Mouse (Mus musculus) kidney, embryonic 16.5 days (tissue): Measurements from ENCODE around the gene Six4. TPM values are rescaled to one million over a fixed set of nuclear protein-coding genes. Genes with fewer than 3 reads are reported as not detected.

Experiments used
- ATAC-seq: fragments of 200-750 bp; cut with Nextera tagmentation; 2 replicates; pipeline ENCODE4 v1.8.0; 2017; ENCODE audit warnings: moderate TSS enrichment; ENCODE audit not compliant: low FRiP score, low TSS enrichment
- H3K27ac ChIP-seq: fragments of 300-500 bp; sonication (generic); 2 replicates; pipeline ENCODE4 v1.5.1; 2014; ENCODE audit warnings: low read length
- H3K27me3 ChIP-seq: fragments of 300-500 bp; sonication (generic); 2 replicates; pipeline ENCODE4 v1.6.1; 2014; ENCODE audit warnings: low read length, control low read depth, mixed read lengths; ENCODE audit not compliant: insufficient read depth
- H3K36me3 ChIP-seq: fragments of 300-500 bp; sonication (generic); 2 replicates; pipeline ENCODE4 v1.6.1; 2014; ENCODE audit warnings: low read length, control low read depth, mixed read lengths; ENCODE audit not compliant: insufficient read depth
- H3K4me1 ChIP-seq: fragments of 300-500 bp; sonication (generic); 2 replicates; pipeline ENCODE4 v1.6.1; 2014; ENCODE audit warnings: low read length, control low read depth, mixed read lengths; ENCODE audit not compliant: insufficient read depth
- H3K4me2 ChIP-seq: fragments of 300-500 bp; sonication (generic); replicated peaks from 2 replicates; pipeline ENCODE4 v1.6.1; 2014; ENCODE audit warnings: low read depth, low read length
- H3K4me3 ChIP-seq: fragments of 300-500 bp; sonication (generic); 2 replicates; pipeline ENCODE4 v1.5.1; 2014; ENCODE audit warnings: mild to moderate bottlenecking, low read length
- H3K9ac ChIP-seq: fragments of 300-500 bp; sonication (generic); replicated peaks from 2 replicates; pipeline ENCODE4 v1.6.1; 2014; ENCODE audit warnings: low read length
- H3K9me3 ChIP-seq: fragments of 300-500 bp; sonication (generic); 2 replicates; pipeline ENCODE4 v1.6.1; 2016; ENCODE audit warnings: low read length, control low read depth
- WGBS: fragments of 180-500 bp; shearing (Covaris S2); extraction: QIAGEN DNeasy Blood & Tissue Kit; methylation state at CpG from one replicate; pipeline ENCODE4 v1.1.7; 2014; 5-methylcytosine and 5-hydroxymethylcytosine counted together
- polyA plus RNA-seq: library from polyadenylated mRNA; unstranded; fragments of >200 nt; fragmentation: Nextera tagmentation; extraction: Ambion mirVana; gene quantifications from 2 replicates; pipeline ENCODE4 v1.2.1, GENCODE M21; 2015

Gene Six4
- polyA plus RNA-seq, 1 experiment from 2014 or later, result 3.9 TPM

DNA sequence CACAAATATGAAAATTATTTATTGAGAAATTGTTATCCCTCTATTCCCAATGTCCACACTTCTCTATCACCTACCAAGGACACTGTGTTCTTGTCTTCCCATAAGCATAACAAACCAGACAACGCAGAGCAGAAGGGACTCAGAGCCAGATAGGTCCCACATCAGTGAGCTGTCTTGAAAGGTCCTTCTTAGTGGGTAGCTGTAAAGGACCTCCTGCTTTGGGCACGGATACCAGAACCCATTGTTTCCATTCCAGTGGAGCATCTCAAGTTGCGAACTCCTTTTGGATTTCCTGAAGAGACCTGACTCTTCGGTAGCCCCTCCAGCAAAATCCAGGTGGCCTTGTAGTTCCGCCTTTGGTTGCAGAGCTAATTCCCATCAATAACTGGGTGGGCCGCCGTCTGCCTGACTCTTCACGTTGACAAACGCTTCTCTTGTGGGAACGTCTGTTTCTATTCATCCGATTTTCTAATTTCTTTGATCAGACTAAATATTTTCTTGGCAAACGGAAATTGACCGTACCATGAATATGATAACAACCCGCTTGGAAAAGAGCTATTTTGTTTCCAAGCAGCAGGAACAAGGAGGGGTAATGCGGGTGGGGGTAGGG, 58.6 kb downstream of the Six4 start:
- H3K9me3 ChIP-seq, result no peaks in the 10 kb centered on the region
- no peak overlapping the region for H3K9ac ChIP-seq
- ATAC-seq, result no peak
- no peak overlapping the region; the same call in 1 of the 2 replicates for H3K4me3 ChIP-seq
- peaks cover 14% of the 10 kb centered on the region; the same call in 1 of the 2 replicates for H3K4me1 ChIP-seq
- peaks cover 77% of the 10 kb centered on the region for H3K27me3 ChIP-seq
- 25% methylated on average over 15 of the region's 15 CpGs for WGBS
- H3K27ac ChIP-seq, result no peak overlapping the region
- H3K4me2 ChIP-seq, result peak overlapping the region; percentile 70; the same call in 1 of the 2 replicates
- H3K36me3 ChIP-seq, result no peaks in the 10 kb centered on the region

DNA sequence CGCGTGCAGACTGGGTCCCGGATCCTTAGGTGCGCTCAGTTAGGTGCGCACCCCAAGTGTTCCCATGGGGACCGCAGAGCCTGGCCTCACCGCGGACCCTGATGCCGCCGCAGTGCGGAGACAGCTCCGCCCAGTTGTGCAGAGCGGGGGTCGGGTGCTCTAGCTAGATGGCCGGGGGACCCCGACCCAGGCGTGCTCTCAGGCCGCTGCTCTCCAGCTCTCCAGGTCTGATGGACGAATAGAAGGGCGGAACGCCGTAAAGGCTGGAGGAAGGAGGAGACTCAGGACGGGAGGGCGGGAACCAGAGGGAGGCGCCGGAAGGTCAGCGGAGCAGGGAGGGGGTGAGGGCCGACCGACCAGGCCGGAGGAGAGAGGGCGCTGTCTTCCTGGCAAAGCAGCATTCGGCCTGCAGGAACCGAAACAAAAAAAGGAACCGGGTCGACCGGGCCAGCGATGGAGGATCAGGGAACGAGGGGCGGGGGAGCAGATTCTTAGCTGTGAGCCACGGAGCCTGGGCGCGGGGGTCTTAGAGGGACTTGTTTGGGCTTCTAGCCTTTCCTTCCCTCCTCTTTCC, 59.5 kb downstream of the Six4 start, which contains the start of gene Six1:
Gene Six1, minus strand, starts transcription at position 220 of the 574 bp plus-strand sequence.
- peak within 1 kb of the TSS; percentile 51 for H3K4me3 ChIP-seq
- H3K36me3 ChIP-seq, result no peaks in the 10 kb centered on the region
- H3K4me1 ChIP-seq, result peaks cover 14% of the 10 kb centered on the region; the same call in 1 of the 2 replicates
- peaks cover 87% of the 10 kb centered on the region for H3K27me3 ChIP-seq
- H3K4me2 ChIP-seq, result peak within 1 kb of the TSS; percentile 70
- ATAC-seq, result peak; percentile 94
- no peaks in the 10 kb centered on the region for H3K9me3 ChIP-seq
- 0% methylated on average over 42 of the region's 42 CpGs for WGBS
- peak within 1 kb of the TSS; percentile 54 for H3K9ac ChIP-seq
- H3K27ac ChIP-seq, result no peak within 1 kb of the TSS

DNA sequence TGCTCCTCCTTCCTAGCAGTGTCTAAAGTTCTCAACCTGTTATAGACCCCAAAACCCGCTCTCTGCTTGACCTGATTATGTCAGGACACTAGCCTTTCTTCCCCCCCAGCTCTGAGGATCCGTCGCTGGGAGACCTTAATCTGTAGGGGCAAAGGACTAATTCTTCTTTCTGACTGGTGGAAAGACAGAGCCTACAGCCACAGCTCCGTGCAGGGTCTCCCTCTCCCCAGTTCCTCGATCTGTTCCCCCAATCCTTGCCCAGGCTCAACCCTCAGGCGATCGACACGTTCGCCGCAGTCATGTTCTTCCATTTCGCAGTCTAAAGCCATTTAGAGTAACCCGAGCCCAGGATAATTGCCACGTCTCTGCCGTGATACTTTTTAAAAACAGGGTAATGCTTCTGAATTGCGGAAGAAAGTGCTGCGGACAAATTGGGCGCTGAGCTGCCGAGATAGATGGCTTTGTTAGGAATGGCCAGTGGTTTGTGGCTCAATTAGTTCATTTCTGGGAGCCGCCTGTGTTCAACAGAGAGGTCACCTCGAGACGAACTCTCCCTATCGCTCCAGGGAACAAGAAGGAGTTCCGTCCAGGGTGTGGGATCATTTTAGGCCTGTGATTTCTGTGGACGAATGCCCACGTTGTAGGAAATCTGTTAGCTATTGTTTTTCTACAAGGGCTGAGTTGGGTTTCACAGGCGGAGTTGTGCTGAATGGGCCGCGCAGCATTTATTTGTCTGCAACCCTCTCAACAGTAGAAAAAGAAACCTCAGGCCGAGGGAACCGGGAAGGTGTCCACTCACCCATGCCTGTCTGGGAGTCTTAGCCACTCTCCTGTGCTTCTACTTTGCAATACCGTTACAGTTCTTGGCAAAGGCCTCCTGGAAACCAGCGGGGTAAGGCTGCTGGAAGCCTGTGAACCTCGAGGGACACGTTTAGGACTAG, 60.3 kb downstream of the Six4 start:
- Histone ChIP-seq H3K4me1 (peaks cover 14% of the 10 kb centered on the region; the same call in 1 of the 2 replicates), H3K4me3 (peak overlapping the region; percentile 51)
- no peak; the same call in 1 of the 2 replicates for ATAC-seq

DNA sequence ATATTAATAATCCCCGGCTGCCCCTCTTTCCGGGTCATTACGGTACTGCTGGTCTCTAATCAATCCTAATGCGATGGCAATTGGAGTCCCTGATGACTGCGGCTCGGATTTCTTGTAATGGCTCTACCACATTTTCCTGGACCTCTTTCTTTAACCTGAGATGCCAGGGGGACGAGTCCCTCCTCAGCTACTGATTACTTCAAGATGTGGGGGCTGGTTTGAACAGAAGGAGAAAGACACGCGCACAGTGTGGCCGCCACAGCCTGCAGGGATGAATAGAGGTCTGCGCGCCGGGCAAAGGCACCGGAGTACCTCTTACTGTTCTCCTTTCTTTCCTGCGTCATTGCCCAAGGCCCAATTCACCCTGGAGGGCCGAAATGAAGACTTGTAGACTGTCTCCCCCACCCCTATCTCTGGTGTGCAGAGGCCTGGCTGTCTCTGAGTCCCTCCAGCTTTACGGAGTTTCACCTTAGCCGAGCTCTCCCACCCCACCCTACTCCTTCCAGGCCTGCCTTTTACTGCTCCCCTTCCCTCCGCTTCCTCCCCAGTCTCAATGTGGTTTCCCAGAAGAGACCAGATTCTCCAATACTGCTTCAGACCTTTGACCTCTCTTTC, 61.1 kb downstream of the Six4 start:
- H3K4me3 ChIP-seq, result no peak overlapping the region
- no peak for ATAC-seq
- 4% methylated on average over 19 of the region's 19 CpGs for WGBS

More for the DNA sequence above, 60.3 kb downstream of the Six4 start:
- Histone ChIP-seq H3K36me3 (no peaks in the 10 kb centered on the region), H3K9ac (no peak overlapping the region), H3K27ac (no peak overlapping the region), H3K27me3 (peaks cover 95% of the 10 kb centered on the region), H3K9me3 (no peaks in the 10 kb centered on the region), H3K4me2 (peak overlapping the region; percentile 70)
- 6% methylated on average over 34 of the region's 34 CpGs for WGBS

DNA sequence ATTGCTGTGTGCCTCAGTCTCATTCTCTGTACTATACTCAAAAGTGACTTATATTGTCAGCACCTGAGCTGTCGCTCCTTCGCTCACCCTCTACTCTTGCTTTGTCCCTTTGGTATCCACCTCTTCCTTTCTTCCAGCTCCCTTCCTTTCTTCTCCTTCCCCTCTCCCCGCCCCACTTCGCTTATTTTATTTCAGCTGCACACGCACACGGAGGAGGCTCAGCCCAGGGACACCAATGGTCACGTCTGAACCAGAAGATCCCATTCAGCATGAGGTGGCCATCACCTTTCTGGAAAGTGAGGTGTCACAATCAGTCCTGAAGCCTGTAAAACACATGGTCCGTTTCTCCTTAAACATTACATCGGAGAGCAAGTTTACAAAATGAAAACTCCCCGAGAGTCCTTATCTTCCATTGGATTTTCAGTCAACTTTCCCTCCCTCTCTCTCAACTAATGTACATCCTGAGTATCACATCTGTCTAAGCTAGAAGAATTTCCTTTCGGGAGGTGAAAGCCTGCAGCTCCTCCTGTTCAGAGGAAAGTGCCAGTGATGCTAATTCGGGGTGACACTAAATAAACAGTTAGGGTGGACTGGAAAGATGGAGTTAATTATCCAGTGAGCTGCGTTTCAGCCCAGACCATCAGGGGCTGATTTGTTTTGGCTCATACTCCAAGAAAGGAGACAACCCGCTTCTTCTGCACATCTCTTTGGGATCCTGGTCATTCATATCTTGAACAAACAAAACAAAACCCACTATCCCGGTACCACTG, 62.3 kb downstream of the Six4 start:
- no peak for ATAC-seq
- H3K36me3 ChIP-seq, result no peaks in the 10 kb centered on the region
- H3K27ac ChIP-seq, result no peak overlapping the region
- no peak overlapping the region for H3K4me2 ChIP-seq
- H3K9me3 ChIP-seq, result no peaks in the 10 kb centered on the region
- no peak overlapping the region for H3K4me3 ChIP-seq
- peaks cover 23% of the 10 kb centered on the region for H3K4me1 ChIP-seq
- H3K9ac ChIP-seq, result no peak overlapping the region
- WGBS, result 3% methylated on average over 15 of the region's 15 CpGs
- H3K27me3 ChIP-seq, result peaks cover 97% of the 10 kb centered on the region

More for the DNA sequence above, 61.1 kb downstream of the Six4 start:
- Histone ChIP-seq H3K4me1 (peaks cover 14% of the 10 kb centered on the region; the same call in 1 of the 2 replicates), H3K36me3 (no peaks in the 10 kb centered on the region), H3K9ac (no peak overlapping the region), H3K27ac (no peak overlapping the region), H3K27me3 (peaks cover 97% of the 10 kb centered on the region), H3K9me3 (no peaks in the 10 kb centered on the region), H3K4me2 (no peak overlapping the region)

DNA sequence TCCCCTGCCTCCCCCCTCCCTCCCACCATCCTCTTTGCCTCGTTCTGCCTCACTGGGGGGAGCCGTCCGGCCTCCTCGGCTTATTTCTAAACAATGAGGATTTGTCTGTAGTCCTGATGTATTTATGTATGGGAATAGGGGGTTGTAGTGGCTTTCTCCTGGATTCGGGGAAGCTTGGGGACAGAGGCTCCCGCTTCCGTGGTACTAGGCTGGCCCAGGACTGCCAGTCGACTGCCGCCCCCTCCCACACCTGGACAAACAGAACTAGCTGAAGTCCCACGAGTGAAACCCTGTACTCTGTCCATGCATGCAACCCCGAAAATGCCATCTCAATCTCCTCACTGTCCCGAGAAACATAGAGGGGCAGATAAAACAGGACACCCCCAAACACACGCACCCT, 63.0 kb downstream of the Six4 start:
- Histone ChIP-seq H3K4me2 (no peak overlapping the region), H3K27me3 (peaks cover 97% of the 10 kb centered on the region), H3K4me3 (no peak overlapping the region), H3K9ac (no peak overlapping the region), H3K27ac (no peak overlapping the region), H3K36me3 (no peaks in the 10 kb centered on the region), H3K4me1 (peaks cover 30% of the 10 kb centered on the region), H3K9me3 (no peaks in the 10 kb centered on the region)
- 3% methylated on average over 13 of the region's 13 CpGs for WGBS
- no peak for ATAC-seq

Other genes with a start within 250 kb of the Six4 start
- gene Six6, start 173.6 kb downstream of the Six4 start, polyA plus RNA-seq, result not detected in 2 replicates
- 0.87 and 0.97 TPM in 2 replicates for gene 4930447C04Rik, start 172.7 kb downstream of the Six4 start, polyA plus RNA-seq
- gene Six1, start 59.6 kb downstream of the Six4 start, polyA plus RNA-seq, result 0.47 and 0.66 TPM in 2 replicates
- gene Mnat1, start 10.3 kb upstream of the Six4 start, polyA plus RNA-seq, result 32.5 and 35.8 TPM in 2 replicates
- gene Trmt5, start 173.3 kb upstream of the Six4 start, polyA plus RNA-seq, result 18.5 and 19.5 TPM in 2 replicates
- 6.0 and 11.4 TPM in 2 replicates for gene Slc38a6, start 173.3 kb upstream of the Six4 start, polyA plus RNA-seq